Mouse (Mus musculus): ENCODE measurements around the gene Nr2c2ap. TPM values are rescaled to one million over a fixed set of nuclear protein-coding genes. Genes with fewer than 3 reads are reported as not detected.

The Nr2c2ap gene
- polyA plus RNA-seq, 1 experiment from 2014 or later = 32.0 TPM

DNA sequence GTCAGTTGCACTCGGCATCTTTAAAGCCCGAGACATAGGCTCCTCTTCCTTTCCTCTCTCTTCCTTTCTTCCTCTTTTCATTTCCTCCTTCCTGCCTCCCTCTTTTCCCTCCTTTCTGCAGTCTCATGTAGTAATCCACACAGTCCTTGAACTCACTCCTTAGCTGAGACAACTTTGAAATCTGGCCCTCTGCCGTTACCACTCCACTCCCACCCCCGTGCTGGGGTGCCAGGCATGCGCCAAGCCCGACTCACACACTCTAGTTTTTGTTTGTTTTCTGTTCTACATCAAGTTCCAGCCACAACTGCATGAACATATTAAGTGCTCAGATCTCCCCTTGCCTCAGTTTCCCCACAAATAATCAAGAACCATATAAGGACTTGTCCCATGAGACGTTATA, 26.2 kb upstream of the Nr2c2ap start:
- WGBS = 62% methylated on average over 7 of the region's 7 CpGs
- no peak for DNase-seq (ENCODE audit: low spot score)
- TF ChIP-seq CTCF (IDR thresholded peaks at IDR 0.05) = no peak
- TF ChIP-seq EP300 (IDR thresholded peaks at IDR 0.05) = no peak
- Histone ChIP-seq H3K4me2 (replicated peaks; ENCODE audit: low read depth, low read length) (no peak overlapping the region), H3K27me3 (replicated peaks; ENCODE audit: insufficient read depth, low read length) (no peaks in the 10 kb centered on the region), H3K36me3 (ENCODE audit: insufficient read depth, low read length) (no peaks in the 10 kb centered on the region), H3K4me1 (ENCODE audit: insufficient read depth, low read depth, low read length) (no peaks in the 10 kb centered on the region), H3K27ac (ENCODE audit: low read length) (no peak overlapping the region), H3K9ac (replicated peaks; ENCODE audit: low read depth) (no peak overlapping the region), H3K4me3 (ENCODE audit: low read depth, low read length) (no peak overlapping the region), H3K9me3 (ENCODE audit: low read length) (no peaks in the 10 kb centered on the region)
- no peak for ATAC-seq

DNA sequence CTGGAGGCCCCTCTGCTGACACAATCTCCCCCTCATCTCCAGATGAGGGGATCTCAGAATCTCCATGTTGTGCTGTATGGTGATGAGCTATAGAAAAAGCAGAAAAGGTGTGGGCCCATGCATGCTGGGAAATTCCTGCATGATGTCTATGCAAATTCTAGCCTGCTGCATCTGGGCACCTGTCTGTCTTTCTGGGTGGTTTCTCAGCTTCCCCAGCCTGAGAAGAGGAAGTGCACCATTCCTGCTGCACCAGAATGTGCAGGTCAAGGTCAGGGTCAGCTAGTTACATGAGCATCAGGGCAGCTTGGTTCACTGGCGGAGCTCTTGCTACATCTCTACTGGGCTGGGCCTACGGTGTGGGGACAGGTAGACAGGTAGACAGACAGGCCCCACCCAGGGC, 20.7 kb upstream of the Nr2c2ap start:
- Histone ChIP-seq H3K27me3 (replicated peaks; ENCODE audit: insufficient read depth, low read length) (peaks cover 30% of the 10 kb centered on the region), H3K4me2 (replicated peaks; ENCODE audit: low read depth, low read length) (no peak overlapping the region), H3K27ac (ENCODE audit: low read length) (no peak overlapping the region), H3K36me3 (ENCODE audit: insufficient read depth, low read length) (no peaks in the 10 kb centered on the region), H3K9me3 (ENCODE audit: low read length) (no peaks in the 10 kb centered on the region), H3K4me1 (ENCODE audit: insufficient read depth, low read depth, low read length) (no peaks in the 10 kb centered on the region), H3K9ac (replicated peaks; ENCODE audit: low read depth) (no peak overlapping the region), H3K4me3 (ENCODE audit: low read depth, low read length) (no peak overlapping the region)
- DNase-seq (ENCODE audit: low spot score) (no peak), ATAC-seq (no peak)
- WGBS = 76% methylated on average over 2 of the region's 2 CpGs
- TF ChIP-seq EP300 (IDR thresholded peaks at IDR 0.05) = no peak
- no peak for TF ChIP-seq CTCF (IDR thresholded peaks at IDR 0.05)

DNA sequence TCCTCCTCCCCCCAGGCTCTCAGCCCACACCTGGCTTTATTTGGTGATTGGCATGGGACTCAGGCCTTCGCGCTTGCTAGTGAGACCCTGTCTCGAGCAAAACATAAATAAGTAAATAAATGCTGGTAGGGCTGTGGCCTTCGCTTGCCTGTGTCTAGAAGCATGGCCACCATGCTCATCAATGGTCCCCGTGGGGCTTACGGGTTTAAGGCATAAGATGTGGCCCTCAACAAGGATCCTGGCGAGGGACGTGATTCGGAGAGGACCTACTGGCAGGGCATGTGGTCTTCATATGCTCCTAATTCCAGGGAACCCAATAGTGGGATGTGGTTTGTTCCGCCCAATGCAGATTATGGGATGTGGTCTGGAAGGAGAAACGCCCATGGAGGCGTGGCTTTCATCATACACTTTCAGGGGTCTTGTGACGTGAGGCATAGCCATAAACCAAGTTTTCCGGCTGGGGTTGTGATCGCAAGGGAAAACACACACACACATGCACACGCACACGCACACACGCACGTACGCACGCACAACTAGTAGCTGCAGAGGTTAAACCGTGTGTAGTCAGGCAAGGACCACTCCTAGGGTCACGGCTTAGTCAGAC, 19.8 kb upstream of the Nr2c2ap start:
- Histone ChIP-seq H3K36me3 (ENCODE audit: insufficient read depth, low read length) (no peaks in the 10 kb centered on the region), H3K4me1 (ENCODE audit: insufficient read depth, low read depth, low read length) (no peaks in the 10 kb centered on the region), H3K9ac (replicated peaks; ENCODE audit: low read depth) (no peak overlapping the region), H3K27ac (ENCODE audit: low read length) (no peak overlapping the region), H3K4me2 (replicated peaks; ENCODE audit: low read depth, low read length) (no peak overlapping the region), H3K9me3 (ENCODE audit: low read length) (no peaks in the 10 kb centered on the region), H3K4me3 (ENCODE audit: low read depth, low read length) (no peak overlapping the region), H3K27me3 (replicated peaks; ENCODE audit: insufficient read depth, low read length) (peaks cover 30% of the 10 kb centered on the region)
- TF ChIP-seq CTCF (IDR thresholded peaks at IDR 0.05) = no peak
- TF ChIP-seq EP300 (IDR thresholded peaks at IDR 0.05) = no peak
- DNase-seq (ENCODE audit: low spot score) = no peak
- no peak for ATAC-seq
- 44% methylated on average over 23 of the region's 23 CpGs for WGBS

DNA sequence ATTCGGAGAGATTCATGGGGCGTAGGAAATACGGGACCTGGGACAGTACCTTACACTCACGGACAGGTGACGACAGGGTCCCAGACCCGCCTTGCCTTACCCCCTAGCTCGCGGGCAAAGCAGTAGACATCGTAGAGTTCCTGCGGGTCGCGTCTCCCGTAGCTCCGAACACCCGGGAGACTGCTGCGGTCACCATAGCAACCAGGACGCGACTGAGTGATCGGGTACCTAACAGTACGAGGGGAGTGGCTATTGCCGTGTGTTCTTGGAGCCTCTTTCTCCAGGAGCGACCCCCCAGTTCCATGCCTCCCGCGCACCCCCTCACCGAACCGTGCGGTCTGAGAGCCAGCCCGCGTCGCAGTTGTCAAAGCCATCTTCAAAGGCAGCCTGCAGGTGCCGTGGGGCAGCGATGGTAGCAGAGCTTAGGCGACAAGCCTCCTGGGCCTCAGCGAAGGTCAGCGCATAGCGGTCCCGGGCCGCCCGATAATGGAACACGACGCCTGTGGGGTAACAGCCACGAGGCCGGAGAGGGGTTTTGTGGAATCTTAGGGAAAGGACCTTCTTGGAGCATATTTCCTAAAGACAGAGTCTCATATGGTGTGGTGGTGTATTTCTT, 18.6 kb upstream of the Nr2c2ap start:
- 9% methylated on average over 43 of the region's 43 CpGs for WGBS
- H3K4me1 ChIP-seq (ENCODE audit: insufficient read depth, low read depth, low read length) = no peaks in the 10 kb centered on the region
- no peaks in the 10 kb centered on the region for H3K9me3 ChIP-seq (ENCODE audit: low read length)
- no peak overlapping the region for H3K4me2 ChIP-seq (replicated peaks; ENCODE audit: low read depth, low read length)
- ATAC-seq (no peak), DNase-seq (ENCODE audit: low spot score) (no peak)
- H3K27ac ChIP-seq (ENCODE audit: low read length) = no peak overlapping the region
- H3K36me3 ChIP-seq (ENCODE audit: insufficient read depth, low read length) = no peaks in the 10 kb centered on the region
- no peak overlapping the region for H3K9ac ChIP-seq (replicated peaks; ENCODE audit: low read depth)
- TF ChIP-seq EP300 (IDR thresholded peaks at IDR 0.05) = no peak
- TF ChIP-seq CTCF (IDR thresholded peaks at IDR 0.05) = no peak
- peaks cover 32% of the 10 kb centered on the region for H3K27me3 ChIP-seq (replicated peaks; ENCODE audit: insufficient read depth, low read length)
- H3K4me3 ChIP-seq (ENCODE audit: low read depth, low read length) = no peak overlapping the region

DNA sequence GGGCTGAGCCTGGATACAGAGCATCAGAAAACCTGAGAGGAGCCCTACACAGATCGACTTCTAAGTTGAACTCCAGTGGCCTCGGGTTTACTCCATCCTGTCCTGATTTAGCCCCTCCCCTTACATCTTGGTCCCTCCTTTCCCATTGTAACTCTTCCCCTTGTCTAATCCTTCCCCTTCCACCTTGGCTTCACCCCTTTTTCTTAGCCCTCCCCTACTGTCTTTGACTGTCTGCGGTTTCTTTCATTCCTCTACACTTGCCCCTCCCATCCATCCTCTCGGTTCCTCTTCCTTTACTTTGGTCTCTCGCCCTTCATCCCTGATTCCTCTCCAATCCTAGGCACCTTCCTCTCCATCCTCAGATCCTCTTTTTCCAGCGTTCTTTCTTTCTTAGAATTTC, 16.6 kb upstream of the Nr2c2ap start:
- H3K4me1 ChIP-seq (ENCODE audit: insufficient read depth, low read depth, low read length) = no peaks in the 10 kb centered on the region
- DNase-seq (ENCODE audit: low spot score) = no peak
- no peak overlapping the region for H3K9ac ChIP-seq (replicated peaks; ENCODE audit: low read depth)
- no peak for TF ChIP-seq CTCF (IDR thresholded peaks at IDR 0.05)
- TF ChIP-seq EP300 (IDR thresholded peaks at IDR 0.05) = no peak
- H3K4me3 ChIP-seq (ENCODE audit: low read depth, low read length) = no peak overlapping the region
- 19% methylated on average over 6 of the region's 6 CpGs for WGBS
- H3K9me3 ChIP-seq (ENCODE audit: low read length) = no peaks in the 10 kb centered on the region
- H3K4me2 ChIP-seq (replicated peaks; ENCODE audit: low read depth, low read length) = no peak overlapping the region
- H3K27me3 ChIP-seq (replicated peaks; ENCODE audit: insufficient read depth, low read length) = peaks cover 32% of the 10 kb centered on the region
- no peak for ATAC-seq
- no peak overlapping the region for H3K27ac ChIP-seq (ENCODE audit: low read length)
- no peaks in the 10 kb centered on the region for H3K36me3 ChIP-seq (ENCODE audit: insufficient read depth, low read length)

DNA sequence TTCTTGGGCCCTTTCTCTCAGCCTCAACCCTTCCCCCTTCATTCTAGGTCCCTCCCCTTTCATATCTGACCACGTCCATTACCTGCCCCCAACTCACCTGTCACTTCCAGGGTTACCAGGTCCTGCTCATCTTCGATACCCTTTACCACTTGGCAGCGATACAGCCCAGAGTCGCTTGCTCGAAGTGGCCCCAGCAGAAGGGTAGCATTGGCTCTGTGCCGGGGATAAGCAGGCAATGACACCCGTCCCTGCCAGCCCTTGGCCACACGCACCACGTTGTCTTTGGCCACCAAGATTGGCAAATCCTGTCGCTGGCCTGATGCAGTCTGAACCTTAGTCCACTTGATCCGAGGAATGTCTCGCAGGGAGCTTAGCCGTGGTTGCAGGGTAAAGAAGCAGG, 16.2 kb upstream of the Nr2c2ap start:
- peaks cover 33% of the 10 kb centered on the region for H3K27me3 ChIP-seq (replicated peaks; ENCODE audit: insufficient read depth, low read length)
- H3K4me2 ChIP-seq (replicated peaks; ENCODE audit: low read depth, low read length) = no peak overlapping the region
- DNase-seq (ENCODE audit: low spot score) = no peak
- no peaks in the 10 kb centered on the region for H3K9me3 ChIP-seq (ENCODE audit: low read length)
- H3K36me3 ChIP-seq (ENCODE audit: insufficient read depth, low read length) = no peaks in the 10 kb centered on the region
- H3K9ac ChIP-seq (replicated peaks; ENCODE audit: low read depth) = no peak overlapping the region
- 65% methylated on average over 13 of the region's 13 CpGs for WGBS
- no peak for TF ChIP-seq EP300 (IDR thresholded peaks at IDR 0.05)
- no peak for TF ChIP-seq CTCF (IDR thresholded peaks at IDR 0.05)
- H3K27ac ChIP-seq (ENCODE audit: low read length) = no peak overlapping the region
- ATAC-seq = no peak
- H3K4me1 ChIP-seq (ENCODE audit: insufficient read depth, low read depth, low read length) = no peaks in the 10 kb centered on the region
- H3K4me3 ChIP-seq (ENCODE audit: low read depth, low read length) = no peak overlapping the region
